Comparison of ENCODE assay signal across 20 mouse cellular contexts in the genomic region with DNA sequence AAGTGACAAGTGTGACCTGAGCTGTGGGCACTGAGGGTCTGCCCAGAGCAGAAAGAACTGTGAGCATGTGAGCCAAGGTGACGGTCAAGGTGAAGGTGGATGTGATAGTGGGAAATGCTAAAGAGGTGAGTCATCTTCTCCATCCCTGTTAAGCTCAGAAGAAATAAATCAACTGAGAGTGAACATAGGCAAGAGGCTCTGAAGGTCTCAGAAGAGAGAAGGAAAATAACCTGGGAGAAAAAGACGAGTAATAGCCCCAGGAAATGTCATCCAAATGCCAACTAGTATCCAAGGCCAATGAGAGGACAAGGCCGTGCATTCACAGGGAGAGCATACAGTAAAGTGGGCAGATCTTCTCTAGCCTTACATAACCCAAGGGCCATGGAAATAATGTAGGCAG. TPM values are rescaled to one million over a fixed set of nuclear protein-coding genes. Genes with fewer than 3 reads are reported as not detected.
"Had no signal": no experiment of that assay in that cellular context is flagged by ENCODE, and none has a peak within 500 bp of the region (broad histone marks: within the 10 kb centered on the region; RNA-seq: fewer than 3 reads in every experiment).

No protein-coding gene starts in this region.

- H3K4me3 ChIP-seq: limb, embryonic 12.5 days; limb, embryonic 15.5 days; midbrain, embryonic 13.5 days; myocyte; neural tube, embryonic 13.5 days had no signal

- H3K9ac ChIP-seq: limb, embryonic 12.5 days; limb, embryonic 15.5 days; liver, embryonic 14.5 days; liver, postnatal 0 days; lung, embryonic 14.5 days; midbrain, embryonic 13.5 days; neural tube, embryonic 13.5 days had no signal

- DNase-seq: kidney, postnatal 25 days; left cerebral cortex, postnatal 4 days; liver, postnatal 0 days; lung, embryonic 14.5 days; thymus, adult 18-20 months; thymus, postnatal 36 days had no signal

- H3K4me2 ChIP-seq: limb, embryonic 12.5 days; limb, embryonic 15.5 days; liver, embryonic 11.5 days; lung, embryonic 14.5 days; midbrain, embryonic 13.5 days; neural tube, embryonic 13.5 days had no signal

- H3K27ac ChIP-seq: kidney, postnatal 0 days; limb, embryonic 12.5 days; limb, embryonic 15.5 days; liver, embryonic 14.5 days; macrophage; midbrain, embryonic 13.5 days; neural tube, embryonic 13.5 days had no signal

- H3K27me3 ChIP-seq: limb, embryonic 12.5 days; limb, embryonic 15.5 days; midbrain, embryonic 13.5 days; neural tube, embryonic 13.5 days had no signal

- H3K4me1 ChIP-seq: limb, embryonic 12.5 days; midbrain, embryonic 13.5 days had no signal

- ATAC-seq: liver, postnatal 0 days; lung, postnatal 0 days; midbrain, embryonic 13.5 days; midbrain, embryonic 16.5 days had no signal

- H3K9me3 ChIP-seq: limb, embryonic 12.5 days; limb, embryonic 15.5 days; midbrain, embryonic 13.5 days; neural tube, embryonic 13.5 days had no signal

RNA-seq across cellular contexts. Expression of gene Cttnbp2, which starts 32.9 kb away (rescaled TPM):
- total RNA-seq: megakaryocyte, adult 5-6 weeks; monocyte, adult 5-6 weeks; neutrophil, adult 5-6 weeks had no signal
- polyA plus RNA-seq: macrophage, myocyte had no signal
